Mouse (Mus musculus) limb, embryonic 11.5 days (tissue): ENCODE data around the gene Grin3b. TPM values are rescaled to one million over a fixed set of nuclear protein-coding genes. Genes with fewer than 3 reads are reported as not detected.

Experiments
- ATAC-seq: fragments of 200-750 bp; cut with Nextera tagmentation; 2 replicates; pipeline ENCODE4 v1.8.0; 2017; ENCODE audit warnings: low read depth; ENCODE audit not compliant: insufficient number of reproducible peaks, low FRiP score, low TSS enrichment
- DNase-seq: peaks from one replicate; pipeline ENCODE4 v3.0.0-alpha.2; 2015; ENCODE audit warnings: low spot score
- H3K27ac ChIP-seq: fragments of 300-500 bp; sonication (generic); replicated peaks from 2 replicates; pipeline ENCODE4 v1.5.1; 2014; ENCODE audit warnings: low read depth, mild to moderate bottlenecking, low read length
- H3K27me3 ChIP-seq: fragments of 300-500 bp; sonication (generic); 2 replicates; pipeline ENCODE4 v1.6.1; 2014; ENCODE audit warnings: mild to moderate bottlenecking, low read length, mixed read lengths; ENCODE audit not compliant: control insufficient read depth, insufficient read depth
- H3K36me3 ChIP-seq: fragments of 300-500 bp; sonication (generic); 2 replicates; pipeline ENCODE4 v1.6.1; 2014; ENCODE audit warnings: mild to moderate bottlenecking, low read length, moderate library complexity, mixed read lengths; ENCODE audit not compliant: control insufficient read depth, insufficient read depth
- H3K4me1 ChIP-seq: fragments of 300-500 bp; sonication (generic); 2 replicates; pipeline ENCODE4 v1.6.1; 2014; ENCODE audit warnings: low read length, mixed read lengths; ENCODE audit not compliant: control insufficient read depth, insufficient read depth
- H3K4me2 ChIP-seq: fragments of 300-500 bp; sonication (generic); 2 replicates; pipeline ENCODE4 v1.6.1; 2014; ENCODE audit warnings: low read depth, mild to moderate bottlenecking, moderate library complexity; ENCODE audit not compliant: severe bottlenecking
- H3K4me3 ChIP-seq: fragments of 300-500 bp; sonication (generic); 2 replicates; pipeline ENCODE4 v1.5.1; 2014; ENCODE audit warnings: low read depth, low read length
- H3K9ac ChIP-seq: fragments of 300-500 bp; sonication (generic); 2 replicates; pipeline ENCODE4 v1.6.1; 2014; ENCODE audit warnings: mild to moderate bottlenecking, low read length
- H3K9me3 ChIP-seq: fragments of 300-500 bp; sonication (generic); 2 replicates; pipeline ENCODE4 v1.6.1; 2016; ENCODE audit warnings: low read length; ENCODE audit not compliant: control insufficient read depth
- WGBS: fragments of 180-500 bp; shearing (Covaris S2); extraction: QIAGEN DNeasy Blood & Tissue Kit; methylation state at CpG from one replicate; pipeline ENCODE4 v1.1.7; 2014; 5-methylcytosine and 5-hydroxymethylcytosine counted together
- polyA plus RNA-seq: library from polyadenylated mRNA; unstranded; fragments of >200 nt; fragmentation: Nextera tagmentation; extraction: Ambion mirVana; gene quantifications from 2 replicates; pipeline ENCODE4 v1.2.1, GENCODE M21; 2014

Gene Grin3b
- polyA plus RNA-seq, 1 experiment from 2014 or later: 0.23 TPM

DNA sequence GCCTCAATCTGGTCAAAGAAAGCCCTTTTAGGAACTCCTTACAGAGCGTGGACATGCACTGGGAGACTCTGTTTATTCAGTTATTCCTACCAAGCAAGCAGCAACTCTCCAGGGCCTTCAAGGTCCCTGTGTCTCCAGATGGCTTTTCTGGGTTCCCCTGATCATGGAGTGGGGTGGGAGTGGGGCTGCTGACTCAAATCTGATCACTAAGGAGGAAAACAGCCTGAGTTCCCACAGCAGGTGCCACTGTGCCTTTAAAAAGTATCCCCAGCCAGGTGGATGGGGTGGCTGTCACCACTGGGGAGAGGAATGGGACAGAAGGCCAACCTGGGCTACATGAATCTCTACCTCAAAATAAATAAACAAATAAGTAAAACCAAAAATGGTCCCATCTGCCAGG lies 27.5 kb upstream of the Grin3b start:
- DNase-seq: no peak
- Histone ChIP-seq H3K9ac (no peak overlapping the region), H3K4me3 (no peak overlapping the region), H3K27ac (no peak overlapping the region), H3K27me3 (no peaks in the 10 kb centered on the region), H3K9me3 (no peaks in the 10 kb centered on the region), H3K4me2 (no peak overlapping the region), H3K36me3 (peaks cover 4% of the 10 kb centered on the region), H3K4me1 (peaks cover 50% of the 10 kb centered on the region)
- 83% methylated on average over 1 of the region's 1 CpGs for WGBS
- no peak for ATAC-seq

DNA sequence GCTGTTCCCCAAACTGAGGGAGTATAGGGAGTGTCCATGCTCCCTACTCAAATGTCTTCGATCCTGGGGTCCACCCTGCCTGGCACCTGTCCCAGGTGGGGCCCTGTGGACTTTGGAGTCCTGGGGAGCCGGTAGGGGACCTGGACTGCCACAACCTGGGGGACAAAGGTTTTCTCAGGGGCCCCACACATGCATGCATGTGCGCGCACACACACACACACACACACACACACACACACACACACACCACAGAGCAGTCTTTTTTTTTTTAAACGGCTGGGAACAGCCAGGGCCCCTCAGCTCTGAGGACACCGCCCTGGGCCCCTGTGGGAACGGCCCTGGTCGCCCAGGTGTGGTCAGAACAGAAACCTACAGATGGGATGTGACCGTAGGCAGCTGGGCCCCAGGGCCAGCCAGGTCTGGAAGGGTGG lies 27.0 kb upstream of the Grin3b start:
- no peaks in the 10 kb centered on the region for H3K9me3 ChIP-seq
- H3K9ac ChIP-seq: no peak overlapping the region
- peak overlapping the region; percentile 52; the same call in 1 of the 2 replicates for H3K27ac ChIP-seq
- ATAC-seq (no peak), DNase-seq (no peak)
- H3K4me3 ChIP-seq: no peak overlapping the region
- H3K36me3 ChIP-seq: peaks cover 4% of the 10 kb centered on the region
- no peak overlapping the region for H3K4me2 ChIP-seq
- H3K4me1 ChIP-seq: peaks cover 47% of the 10 kb centered on the region
- WGBS: 59% methylated on average over 9 of the region's 9 CpGs
- H3K27me3 ChIP-seq: no peaks in the 10 kb centered on the region

DNA sequence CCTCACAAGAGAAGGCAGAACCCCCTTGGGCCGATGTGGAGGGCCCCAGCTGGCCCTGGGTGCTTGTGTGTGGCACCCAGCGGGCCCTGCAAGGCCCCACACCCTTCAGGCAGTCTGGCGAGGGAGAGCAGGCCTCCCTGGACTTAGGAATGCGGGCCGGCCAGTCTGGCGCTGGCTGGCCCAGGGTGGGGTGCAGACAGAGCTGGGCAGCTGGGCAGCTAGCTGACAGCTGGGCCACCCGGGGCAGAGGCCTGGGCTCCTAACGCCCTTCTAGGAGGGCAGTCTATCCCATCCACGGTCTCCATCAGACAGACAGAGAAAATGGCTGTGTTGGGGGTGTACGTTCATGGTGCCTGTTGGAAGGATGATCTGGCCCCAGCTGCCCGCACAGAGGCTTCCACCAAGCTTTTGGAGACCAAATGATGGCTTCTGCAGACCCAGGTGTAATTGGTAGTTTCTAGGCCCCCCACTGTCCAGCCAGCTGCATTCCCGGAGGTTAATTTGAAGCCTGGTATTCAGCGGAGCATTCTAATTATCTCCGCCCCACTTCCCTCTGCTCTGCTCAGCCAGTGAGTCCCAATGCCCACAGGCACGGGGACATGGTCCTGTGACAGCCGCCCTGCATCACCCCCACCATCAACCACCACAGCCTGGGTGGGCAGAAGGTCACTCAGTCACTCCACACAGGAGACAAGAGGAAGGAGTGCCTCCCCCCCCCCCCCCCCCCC lies 24.8 kb upstream of the Grin3b start:
- H3K4me3 ChIP-seq: no peak overlapping the region
- H3K9me3 ChIP-seq: no peaks in the 10 kb centered on the region
- ATAC-seq (no peak), DNase-seq (peak; percentile 76)
- peaks cover 10% of the 10 kb centered on the region for H3K36me3 ChIP-seq
- 14% methylated on average over 16 of the region's 16 CpGs for WGBS
- no peaks in the 10 kb centered on the region for H3K27me3 ChIP-seq
- peaks cover 43% of the 10 kb centered on the region for H3K4me1 ChIP-seq
- H3K9ac ChIP-seq: peak overlapping the region; percentile 41; the same call in 1 of the 2 replicates
- peak overlapping the region; percentile 16; the same call in 1 of the 2 replicates for H3K4me2 ChIP-seq
- H3K27ac ChIP-seq: peak overlapping the region; percentile 85

DNA sequence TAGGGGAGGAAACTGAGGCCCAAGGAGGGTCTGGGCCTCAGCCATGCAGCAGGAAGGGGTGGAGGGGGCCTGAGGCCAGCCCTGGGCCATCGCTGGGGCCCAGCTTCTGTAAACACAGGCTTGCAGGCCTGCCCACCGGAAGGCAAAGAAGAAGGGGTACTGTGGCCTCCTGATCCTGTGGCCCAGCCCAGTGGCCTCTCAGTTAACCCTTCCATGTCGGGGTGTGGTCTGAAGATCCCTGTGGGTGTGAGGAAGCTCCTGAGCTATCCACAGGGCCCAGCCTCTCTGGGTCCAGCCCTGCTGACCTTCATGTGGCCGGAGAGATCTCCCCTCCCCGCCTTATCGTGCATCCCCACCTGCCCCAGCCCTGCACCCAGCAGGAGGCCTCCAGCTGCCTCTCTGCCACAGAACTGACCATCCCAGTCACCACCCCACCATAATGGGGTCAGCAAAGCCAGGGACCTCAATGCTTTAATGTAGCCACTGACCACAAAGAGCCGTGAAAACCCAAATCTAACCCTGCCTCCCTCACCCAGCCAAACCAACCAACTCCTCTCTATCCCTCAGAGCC lies 23.7 kb upstream of the Grin3b start:
- Histone ChIP-seq H3K27ac (peak overlapping the region; percentile 85), H3K9me3 (no peaks in the 10 kb centered on the region), H3K9ac (peak overlapping the region; percentile 47; the same call in 1 of the 2 replicates), H3K4me3 (no peak overlapping the region), H3K36me3 (peaks cover 16% of the 10 kb centered on the region), H3K27me3 (no peaks in the 10 kb centered on the region), H3K4me1 (peaks cover 41% of the 10 kb centered on the region), H3K4me2 (peak overlapping the region; percentile 17; the same call in 1 of the 2 replicates)
- ATAC-seq (peak; percentile 31; the same call in 1 of the 2 replicates), DNase-seq (no peak)
- WGBS: 10% methylated on average over 7 of the region's 7 CpGs

DNA sequence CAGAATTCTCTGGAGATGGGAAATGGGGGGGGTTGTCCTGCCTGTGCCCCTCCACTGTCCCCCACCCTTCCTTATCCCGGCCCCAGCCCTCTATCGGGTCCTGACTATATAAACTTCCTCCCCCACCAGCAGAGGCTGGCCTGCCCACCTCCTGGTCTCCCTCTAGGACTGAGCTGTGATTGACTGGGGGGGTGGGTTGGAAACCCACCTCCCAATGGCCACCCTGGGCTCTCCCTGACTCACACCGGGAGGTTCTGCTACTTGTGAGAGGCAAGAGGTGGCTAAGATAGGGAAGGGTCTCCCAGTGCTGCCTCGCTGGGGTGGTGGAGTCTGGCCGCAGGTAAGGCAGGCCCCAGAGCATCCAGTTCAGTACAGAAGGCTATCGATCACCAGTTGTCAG lies 23.0 kb upstream of the Grin3b start:
- no peak overlapping the region for H3K27ac ChIP-seq
- no peak overlapping the region for H3K4me3 ChIP-seq
- no peaks in the 10 kb centered on the region for H3K27me3 ChIP-seq
- H3K4me2 ChIP-seq: no peak overlapping the region
- H3K36me3 ChIP-seq: peaks cover 15% of the 10 kb centered on the region
- H3K9me3 ChIP-seq: no peaks in the 10 kb centered on the region
- H3K9ac ChIP-seq: no peak overlapping the region
- WGBS: 72% methylated on average over 6 of the region's 6 CpGs
- no peak for DNase-seq
- ATAC-seq: no peak
- peaks cover 41% of the 10 kb centered on the region for H3K4me1 ChIP-seq

DNA sequence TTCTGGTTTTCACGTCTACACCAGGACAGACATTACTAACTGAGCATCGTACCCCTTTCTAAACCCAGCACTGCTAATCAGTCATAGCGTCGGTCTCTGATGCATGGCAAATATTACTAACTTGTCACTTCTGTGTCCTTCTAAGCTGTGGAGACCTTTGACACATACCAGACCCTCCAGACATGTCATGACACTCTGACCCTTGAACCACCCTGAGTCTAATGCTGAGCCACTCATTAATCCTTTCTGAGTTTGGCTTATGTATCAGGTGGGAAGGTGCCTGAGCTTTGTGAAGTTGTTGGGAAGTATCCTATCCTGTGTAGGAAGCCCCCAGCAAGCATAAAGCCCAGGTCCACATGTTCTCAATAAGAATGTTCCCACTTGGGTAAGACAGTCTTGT lies 20.6 kb upstream of the Grin3b start:
- no peaks in the 10 kb centered on the region for H3K9me3 ChIP-seq
- H3K4me1 ChIP-seq: peaks cover 23% of the 10 kb centered on the region
- DNase-seq (no peak), ATAC-seq (no peak)
- no peak overlapping the region for H3K9ac ChIP-seq
- peaks cover 17% of the 10 kb centered on the region for H3K36me3 ChIP-seq
- H3K4me3 ChIP-seq: no peak overlapping the region
- WGBS: 85% methylated on average over 4 of the region's 4 CpGs
- H3K27me3 ChIP-seq: no peaks in the 10 kb centered on the region
- no peak overlapping the region for H3K4me2 ChIP-seq
- no peak overlapping the region for H3K27ac ChIP-seq

DNA sequence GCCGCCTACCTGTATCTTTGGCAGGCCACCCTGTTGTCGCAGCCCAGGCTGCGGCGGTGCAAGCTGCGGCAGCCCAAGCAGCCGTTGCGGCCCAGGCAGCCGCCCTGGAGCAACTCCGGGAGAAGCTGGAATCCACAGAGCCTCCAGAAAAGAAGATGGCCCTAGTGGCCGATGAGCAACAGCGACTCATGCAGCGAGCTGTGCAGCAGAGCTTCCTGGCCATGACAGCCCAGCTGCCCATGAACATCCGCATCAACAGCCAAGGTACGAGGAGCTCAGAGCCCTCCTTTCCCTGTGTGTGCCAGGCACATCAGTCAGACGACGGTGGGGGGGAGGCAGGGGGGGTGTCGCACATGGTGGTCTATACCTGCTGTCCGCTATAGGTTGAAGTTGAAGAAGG lies 19.9 kb upstream of the Grin3b start:
- WGBS: 87% methylated on average over 18 of the region's 18 CpGs
- Histone ChIP-seq H3K4me2 (no peak overlapping the region), H3K4me1 (peaks cover 15% of the 10 kb centered on the region), H3K27ac (no peak overlapping the region), H3K9ac (no peak overlapping the region), H3K36me3 (peaks cover 17% of the 10 kb centered on the region), H3K4me3 (no peak overlapping the region), H3K27me3 (no peaks in the 10 kb centered on the region), H3K9me3 (no peaks in the 10 kb centered on the region)
- ATAC-seq (no peak), DNase-seq (no peak)

DNA sequence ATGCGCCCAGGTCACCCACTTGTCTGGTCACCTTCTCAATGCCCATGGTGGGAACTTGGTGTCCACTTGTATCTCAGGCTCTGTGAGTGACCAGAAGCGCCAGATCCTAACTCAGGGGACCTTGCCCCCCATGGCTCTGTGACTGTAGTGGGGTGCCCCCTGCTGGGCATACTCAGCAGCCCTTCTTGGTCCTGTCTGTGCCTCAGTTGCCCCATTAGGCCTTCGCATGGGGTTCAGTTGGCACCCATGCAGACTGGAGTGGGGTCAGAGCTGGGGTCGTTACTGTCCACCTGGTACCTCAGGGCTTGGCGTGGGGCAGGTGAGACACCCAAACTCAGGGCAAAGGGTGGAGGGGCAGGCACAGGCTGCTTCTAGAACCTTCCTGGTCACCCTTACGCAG lies 16.6 kb upstream of the Grin3b start:
- WGBS: 81% methylated on average over 6 of the region's 6 CpGs
- Histone ChIP-seq H3K36me3 (peaks cover 16% of the 10 kb centered on the region), H3K9ac (no peak overlapping the region), H3K4me3 (no peak overlapping the region), H3K27me3 (no peaks in the 10 kb centered on the region), H3K27ac (0 out of 2 replicates have a peak overlapping the region, but pooled peaks have one; percentile 33), H3K4me2 (no peak overlapping the region), H3K9me3 (no peaks in the 10 kb centered on the region), H3K4me1 (peaks cover 7% of the 10 kb centered on the region; the same call in 1 of the 2 replicates)
- DNase-seq (no peak), ATAC-seq (no peak)
